Mouse (Mus musculus) limb, embryonic 11.5 days (tissue): Measurements from ENCODE around the gene Npas3. TPM values are rescaled to one million over a fixed set of nuclear protein-coding genes. Genes with fewer than 3 reads are reported as not detected.
A peak's percentile ranks its signal among the peaks of the same experiment; 100 is the strongest.
"Not testable (repeated sequence)": the region's sequence is repeated elsewhere in the genome, so short reads cannot be mapped to it uniquely, and the experiment has no call there.

Experiments used
- ATAC-seq: fragments of 200-750 bp; cut with Nextera tagmentation; 2 replicates; pipeline ENCODE4 v1.8.0; 2017; ENCODE audit warnings: low read depth; ENCODE audit not compliant: insufficient number of reproducible peaks, low FRiP score, low TSS enrichment
- DNase-seq: peaks from one replicate; pipeline ENCODE4 v3.0.0-alpha.2; 2015; ENCODE audit warnings: low spot score
- H3K27ac ChIP-seq: fragments of 300-500 bp; sonication (generic); replicated peaks from 2 replicates; pipeline ENCODE4 v1.5.1; 2014; ENCODE audit warnings: low read depth, mild to moderate bottlenecking, low read length
- H3K27me3 ChIP-seq: fragments of 300-500 bp; sonication (generic); 2 replicates; pipeline ENCODE4 v1.6.1; 2014; ENCODE audit warnings: mild to moderate bottlenecking, low read length, mixed read lengths; ENCODE audit not compliant: control insufficient read depth, insufficient read depth
- H3K36me3 ChIP-seq: fragments of 300-500 bp; sonication (generic); 2 replicates; pipeline ENCODE4 v1.6.1; 2014; ENCODE audit warnings: mild to moderate bottlenecking, low read length, moderate library complexity, mixed read lengths; ENCODE audit not compliant: control insufficient read depth, insufficient read depth
- H3K4me1 ChIP-seq: fragments of 300-500 bp; sonication (generic); 2 replicates; pipeline ENCODE4 v1.6.1; 2014; ENCODE audit warnings: low read length, mixed read lengths; ENCODE audit not compliant: control insufficient read depth, insufficient read depth
- H3K4me2 ChIP-seq: fragments of 300-500 bp; sonication (generic); 2 replicates; pipeline ENCODE4 v1.6.1; 2014; ENCODE audit warnings: low read depth, mild to moderate bottlenecking, moderate library complexity; ENCODE audit not compliant: severe bottlenecking
- H3K4me3 ChIP-seq: fragments of 300-500 bp; sonication (generic); 2 replicates; pipeline ENCODE4 v1.5.1; 2014; ENCODE audit warnings: low read depth, low read length
- H3K9ac ChIP-seq: fragments of 300-500 bp; sonication (generic); 2 replicates; pipeline ENCODE4 v1.6.1; 2014; ENCODE audit warnings: mild to moderate bottlenecking, low read length
- H3K9me3 ChIP-seq: fragments of 300-500 bp; sonication (generic); 2 replicates; pipeline ENCODE4 v1.6.1; 2016; ENCODE audit warnings: low read length; ENCODE audit not compliant: control insufficient read depth
- WGBS: fragments of 180-500 bp; shearing (Covaris S2); extraction: QIAGEN DNeasy Blood & Tissue Kit; methylation state at CpG from one replicate; pipeline ENCODE4 v1.1.7; 2014; 5-methylcytosine and 5-hydroxymethylcytosine counted together
- polyA plus RNA-seq: library from polyadenylated mRNA; unstranded; fragments of >200 nt; fragmentation: Nextera tagmentation; extraction: Ambion mirVana; gene quantifications from 2 replicates; pipeline ENCODE4 v1.2.1, GENCODE M21; 2014

The Npas3 gene
- polyA plus RNA-seq, 1 experiment from 2014 or later: 2.3 TPM

- Histone ChIP-seq H3K9me3 (no peaks in the 10 kb centered on the region), H3K9ac (peak overlapping the region; percentile 51), H3K4me3 (peak overlapping the region; percentile 48), H3K4me2 (peak overlapping the region; percentile 90), H3K27me3 (peaks cover 30% of the 10 kb centered on the region), H3K36me3 (no peaks in the 10 kb centered on the region), H3K4me1 (peaks cover 30% of the 10 kb centered on the region), H3K27ac (no peak overlapping the region)
- ATAC-seq: no peak
- peak; percentile 57 for DNase-seq
- under 1% methylated on average over 15 of the region's 15 CpGs for WGBS
Observed at GRCm38 (mm10) chr12:53248796-53249195, 319 bp downstream of the Npas3 start.

GRCm38 (mm10) chr12:53251701-53252181 lies 3.3 kb downstream of the Npas3 start:
- Histone ChIP-seq H3K27me3 (peaks cover 19% of the 10 kb centered on the region), H3K4me2 (peak overlapping the region; percentile 92), H3K36me3 (no peaks in the 10 kb centered on the region), H3K9ac (no peak overlapping the region), H3K9me3 (no peaks in the 10 kb centered on the region), H3K4me3 (peak overlapping the region; percentile 66), H3K27ac (0 out of 2 replicates have a peak overlapping the region, but pooled peaks have one; percentile 42), H3K4me1 (peaks cover 23% of the 10 kb centered on the region)
- DNase-seq (peak; percentile 68), ATAC-seq (no peak)
- 0% methylated on average over 11 of the region's 11 CpGs for WGBS

GRCm38 (mm10) chr12:53252213-53252571 lies 3.7 kb downstream of the Npas3 start:
- H3K4me3 ChIP-seq: peak overlapping the region; percentile 66
- H3K27ac ChIP-seq: peak overlapping the region; percentile 96
- DNase-seq: peak; percentile 66
- H3K36me3 ChIP-seq: no peaks in the 10 kb centered on the region
- peak; percentile 46 for ATAC-seq
- peaks cover 19% of the 10 kb centered on the region for H3K4me1 ChIP-seq
- WGBS: under 1% methylated on average over 17 of the region's 23 CpGs
- H3K27me3 ChIP-seq: peaks cover 15% of the 10 kb centered on the region
- peak overlapping the region; percentile 98 for H3K9ac ChIP-seq
- H3K9me3 ChIP-seq: no peaks in the 10 kb centered on the region
- H3K4me2 ChIP-seq: peak overlapping the region; percentile 92

GRCm38 (mm10) chr12:53252572-53253422 lies 4.3 kb downstream of the Npas3 start:
- peak overlapping the region; percentile 66 for H3K4me3 ChIP-seq
- H3K9me3 ChIP-seq: no peaks in the 10 kb centered on the region
- peak overlapping the region; percentile 98 for H3K9ac ChIP-seq
- DNase-seq (peak; percentile 72), ATAC-seq (peak; percentile 7; the same call in 1 of the 2 replicates)
- peaks cover 13% of the 10 kb centered on the region for H3K4me1 ChIP-seq
- H3K27ac ChIP-seq: peak overlapping the region; percentile 96
- H3K4me2 ChIP-seq: peak overlapping the region; percentile 92
- WGBS: under 1% methylated on average over 92 of the region's 115 CpGs
- H3K36me3 ChIP-seq: no peaks in the 10 kb centered on the region
- peaks cover 11% of the 10 kb centered on the region for H3K27me3 ChIP-seq

GRCm38 (mm10) chr12:53253461-53254159 lies 5.1 kb downstream of the Npas3 start:
- WGBS: under 1% methylated on average over 30 of the region's 32 CpGs
- Histone ChIP-seq H3K27ac (peak overlapping the region; percentile 96), H3K4me3 (peak overlapping the region; percentile 66), H3K27me3 (peaks cover 10% of the 10 kb centered on the region), H3K9ac (peak overlapping the region; percentile 57), H3K4me1 (peaks cover 10% of the 10 kb centered on the region), H3K4me2 (peak overlapping the region; percentile 92), H3K36me3 (no peaks in the 10 kb centered on the region), H3K9me3 (no peaks in the 10 kb centered on the region)
- DNase-seq (peak; percentile 78), ATAC-seq (peak; percentile 65; the same call in 1 of the 2 replicates)

- peaks cover 6% of the 10 kb centered on the region for H3K4me1 ChIP-seq
- peak overlapping the region; percentile 66 for H3K4me3 ChIP-seq
- ATAC-seq: no peak
- no peak overlapping the region; the same call in 1 of the 2 replicates for H3K9ac ChIP-seq
- peak overlapping the region; percentile 92 for H3K4me2 ChIP-seq
- H3K27ac ChIP-seq: no peak overlapping the region
- H3K36me3 ChIP-seq: no peaks in the 10 kb centered on the region
- peaks cover 6% of the 10 kb centered on the region for H3K27me3 ChIP-seq
- WGBS: 1% methylated on average over 6 of the region's 6 CpGs
- DNase-seq: peak; percentile 27
- H3K9me3 ChIP-seq: no peaks in the 10 kb centered on the region
Observed at GRCm38 (mm10) chr12:53254160-53254480, 5.6 kb downstream of the Npas3 start.

GRCm38 (mm10) chr12:53274502-53274901 lies 26.0 kb downstream of the Npas3 start:
- not testable (repeated sequence) for H3K9ac ChIP-seq, H3K27me3 ChIP-seq, ATAC-seq, H3K4me3 ChIP-seq, H3K4me2 ChIP-seq, H3K27ac ChIP-seq, H3K4me1 ChIP-seq, DNase-seq, H3K9me3 ChIP-seq, H3K36me3 ChIP-seq

- no peak overlapping the region for H3K9ac ChIP-seq
- ATAC-seq (no peak), DNase-seq (no peak)
- no peak overlapping the region for H3K4me2 ChIP-seq
- no peaks in the 10 kb centered on the region for H3K4me1 ChIP-seq
- H3K27ac ChIP-seq: no peak overlapping the region
- H3K27me3 ChIP-seq: no peaks in the 10 kb centered on the region
- no peaks in the 10 kb centered on the region for H3K9me3 ChIP-seq
- no peaks in the 10 kb centered on the region for H3K36me3 ChIP-seq
- H3K4me3 ChIP-seq: no peak overlapping the region
- 75% methylated on average over 6 of the region's 6 CpGs for WGBS
Observed at GRCm38 (mm10) chr12:53277393-53277792, 28.9 kb downstream of the Npas3 start.
